Mouse (Mus musculus): ENCODE data around the gene Pigk.

The Pigk gene

DNA sequence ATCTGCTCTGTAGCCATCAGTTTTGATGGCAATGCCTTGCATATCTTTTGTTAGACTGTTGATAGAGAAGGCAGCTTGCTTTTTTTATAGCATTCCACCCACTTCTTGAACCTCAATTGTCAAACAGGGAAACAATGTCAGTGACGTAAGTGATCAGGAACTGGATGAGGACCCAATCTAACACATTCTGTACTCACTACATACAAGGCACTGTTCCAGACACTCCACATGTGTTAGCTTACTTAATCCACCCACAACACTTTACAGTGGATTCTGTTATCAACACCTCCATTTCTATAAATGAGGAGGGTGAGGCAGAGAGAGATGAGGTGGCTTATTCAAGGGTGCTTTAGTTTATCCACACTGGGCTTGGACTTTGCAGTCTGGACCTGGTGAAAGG lies 124.0 kb downstream of the Pigk start:
- no peak for DNase-seq (ENCODE audit: low read depth, low spot score)

DNA sequence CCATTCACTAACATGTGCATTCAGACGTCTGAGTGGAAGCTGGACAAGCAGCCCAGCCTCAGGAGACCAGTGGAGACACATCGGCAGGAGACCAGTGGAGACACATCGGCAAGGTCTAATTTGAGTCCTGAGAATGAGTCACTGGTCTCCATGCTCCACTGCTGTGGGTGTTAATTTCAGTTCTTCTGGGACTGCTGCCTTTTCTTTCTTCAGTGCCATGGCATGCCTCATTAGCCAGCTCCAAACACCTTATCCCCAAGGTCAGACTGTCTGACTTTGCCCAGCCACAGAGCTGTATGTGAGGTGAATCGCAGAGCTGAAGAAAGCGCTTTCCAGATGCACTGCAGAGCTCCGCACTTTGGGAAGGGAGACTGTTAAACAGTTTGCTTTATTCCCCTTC lies 127.4 kb downstream of the Pigk start:
- no peak for DNase-seq (ENCODE audit: low read depth, low spot score)

DNA sequence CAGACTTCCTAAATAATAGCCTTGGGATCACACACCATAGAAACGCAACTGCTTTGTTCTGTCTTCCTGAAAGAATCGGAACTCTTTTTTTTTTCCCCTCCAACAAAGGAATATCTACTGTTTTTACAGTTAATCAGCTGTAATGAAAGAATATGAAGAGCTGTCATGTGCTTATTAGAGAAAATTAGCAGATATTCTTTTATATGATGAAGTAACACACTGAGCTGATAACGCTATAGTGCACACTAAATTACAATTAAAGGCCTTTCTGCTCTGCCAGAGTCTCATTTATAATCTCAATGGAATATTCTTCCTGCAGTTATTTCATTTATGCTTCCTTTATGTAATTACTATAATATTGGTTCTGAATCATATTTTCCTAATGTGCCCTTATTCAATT lies 128.7 kb downstream of the Pigk start:
- no peak for DNase-seq (ENCODE audit: low read depth, low spot score)

DNA sequence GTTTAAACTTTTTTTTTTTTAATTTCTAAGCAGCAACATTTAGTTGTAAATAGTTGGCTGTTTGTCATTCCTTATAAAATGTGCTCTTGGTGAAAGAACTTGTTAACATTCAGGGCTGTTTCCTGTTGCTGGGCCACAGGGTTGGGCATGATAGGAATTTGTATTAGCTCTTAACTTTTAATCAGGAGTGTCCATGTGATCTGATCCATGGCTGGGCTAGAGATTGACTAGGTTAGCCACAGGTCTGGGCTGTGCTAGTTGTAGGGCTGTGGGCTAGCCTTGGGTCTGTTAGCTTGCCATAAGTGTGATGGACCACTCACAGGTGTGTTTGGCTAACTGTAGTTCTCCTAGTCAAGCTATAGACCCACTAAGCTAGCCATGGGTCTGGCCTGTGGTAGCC lies 130.0 kb downstream of the Pigk start:
- no peak for DNase-seq (ENCODE audit: low read depth, low spot score)

DNA sequence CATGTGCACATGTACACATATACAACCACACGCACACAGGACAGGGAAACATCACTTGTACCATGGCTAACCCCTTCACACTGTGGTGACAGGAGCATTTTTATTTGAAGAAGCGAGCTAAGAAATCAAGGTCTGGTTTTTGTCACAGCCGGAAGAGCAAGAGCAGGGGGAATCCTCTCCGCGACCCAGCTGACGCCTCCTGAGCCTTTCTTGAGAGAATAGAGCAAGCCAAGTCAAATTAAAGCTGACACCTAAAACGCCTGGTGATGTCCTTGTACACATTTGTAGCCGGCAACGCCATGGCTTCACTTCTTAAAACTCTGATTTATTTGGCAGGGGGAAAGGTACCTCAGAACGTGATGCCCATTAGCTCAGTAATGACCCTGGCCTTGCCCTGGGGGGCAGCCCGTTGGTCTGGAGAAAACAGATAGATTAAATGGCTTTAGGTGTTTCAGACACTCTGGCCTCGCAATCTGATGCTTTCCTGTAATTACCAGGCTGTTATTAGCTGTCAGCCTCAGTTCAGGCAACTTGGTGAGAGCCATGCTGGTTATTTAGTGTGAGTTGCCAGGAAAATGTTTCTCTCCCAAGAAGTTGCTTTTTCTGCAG lies 141.2 kb downstream of the Pigk start:
- DNase-seq (ENCODE audit: low read depth, low spot score) = no peak

DNA sequence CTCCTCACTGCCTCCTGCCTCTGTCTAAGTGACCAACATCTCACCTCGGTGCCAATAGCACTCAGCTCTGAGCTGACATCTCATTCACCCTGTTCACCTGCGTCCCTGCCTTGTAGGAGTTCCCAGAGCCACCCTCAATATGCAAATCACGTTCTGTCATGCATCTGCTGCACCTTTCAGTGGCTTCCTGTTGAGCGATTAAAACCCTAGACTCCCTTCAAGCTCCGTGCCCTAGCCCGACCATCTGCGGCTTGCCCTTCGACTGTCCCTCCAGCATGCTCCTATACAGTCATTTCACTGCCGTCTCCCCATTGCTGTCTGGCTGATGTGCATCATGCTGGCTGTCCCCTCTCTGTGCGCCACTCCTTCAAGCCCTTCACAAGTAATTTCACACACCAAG lies 142.2 kb downstream of the Pigk start:
- DNase-seq (ENCODE audit: low read depth, low spot score) = no peak

DNA sequence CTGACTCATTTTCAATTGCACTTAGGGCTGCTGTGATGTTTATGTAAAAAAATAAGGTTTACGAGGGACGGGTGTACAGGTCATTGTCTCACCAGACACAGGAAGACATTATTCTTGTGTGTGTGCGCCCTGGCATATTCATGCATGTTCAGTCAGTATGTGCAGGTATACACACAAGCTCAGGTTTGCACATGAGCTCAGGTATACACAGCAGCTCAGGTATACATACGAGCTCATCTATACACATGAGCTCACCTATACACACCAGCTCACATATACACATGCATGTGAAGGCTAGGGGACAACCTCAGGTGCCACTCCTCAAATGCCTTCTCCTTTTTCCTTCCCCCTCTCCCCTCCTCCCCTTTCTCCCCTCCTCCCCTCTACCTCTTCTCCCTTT lies 147.6 kb downstream of the Pigk start:
- DNase-seq (ENCODE audit: low read depth, low spot score) = no peak

DNA sequence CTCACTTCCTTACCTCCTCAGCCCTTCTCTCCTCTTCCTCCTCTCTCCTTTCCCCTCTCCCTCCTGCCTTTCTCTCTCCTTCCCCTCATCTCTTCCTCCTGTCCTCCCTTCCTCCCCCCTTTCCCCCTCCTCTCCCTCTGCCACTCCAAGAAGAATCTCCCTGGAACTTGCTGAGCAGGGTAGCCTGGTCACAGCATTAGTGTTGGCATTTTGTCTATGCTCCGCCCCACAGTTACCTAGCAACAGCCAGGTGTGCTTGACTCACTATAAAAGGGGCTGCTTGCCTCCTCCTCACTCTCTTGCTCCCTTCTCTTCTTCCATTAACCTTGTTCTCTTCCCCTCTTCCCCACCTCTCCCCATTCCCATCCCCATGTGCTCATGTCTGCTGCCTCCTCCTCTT lies 148.1 kb downstream of the Pigk start:
- DNase-seq (ENCODE audit: low read depth, low spot score) = no peak

DNA sequence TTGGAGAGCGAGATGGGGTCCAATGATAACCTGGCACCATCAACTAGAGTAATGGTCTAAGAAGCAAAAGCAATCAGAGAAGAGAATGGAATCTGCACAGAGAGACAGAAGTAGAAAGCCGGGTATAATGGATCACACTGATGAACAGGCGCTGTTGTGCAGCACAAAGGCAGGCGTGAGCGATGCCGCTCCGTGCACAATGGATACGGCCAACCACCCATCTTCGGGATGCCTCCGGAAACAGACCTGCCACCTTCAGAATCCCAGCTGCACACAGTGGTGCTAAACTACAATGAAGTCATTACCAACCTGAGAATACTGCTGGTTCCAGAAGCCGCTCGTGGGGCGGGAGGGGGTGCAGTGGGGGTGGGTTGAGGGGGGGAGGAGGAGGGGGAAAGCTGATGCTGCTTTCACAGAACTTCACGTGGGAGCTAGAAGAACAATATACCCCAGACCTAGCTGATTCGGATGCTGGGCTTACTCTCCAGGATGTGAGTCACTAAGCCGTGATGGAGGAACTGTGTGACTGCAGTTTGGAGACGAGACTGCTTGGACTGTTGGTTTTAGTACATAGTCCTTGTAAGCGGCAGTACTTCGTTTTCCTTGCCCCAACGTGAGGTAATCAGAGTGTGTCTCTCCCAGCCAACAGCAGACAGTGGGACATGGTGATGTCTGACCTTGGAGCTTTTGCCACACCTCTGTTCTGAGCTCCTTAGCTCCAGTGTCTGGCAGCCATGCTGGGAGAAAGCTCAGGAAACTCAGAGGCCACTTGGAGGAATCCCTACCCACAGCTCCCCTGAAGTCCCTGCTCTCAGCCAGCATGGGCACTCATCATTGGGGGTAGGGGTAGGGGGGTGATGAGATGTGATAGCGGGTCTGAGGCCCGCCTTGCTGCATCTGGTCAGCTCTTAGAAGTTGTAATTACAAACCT lies 152.4 kb downstream of the Pigk start:
- DNase-seq (ENCODE audit: low read depth, low spot score) = no peak

DNA sequence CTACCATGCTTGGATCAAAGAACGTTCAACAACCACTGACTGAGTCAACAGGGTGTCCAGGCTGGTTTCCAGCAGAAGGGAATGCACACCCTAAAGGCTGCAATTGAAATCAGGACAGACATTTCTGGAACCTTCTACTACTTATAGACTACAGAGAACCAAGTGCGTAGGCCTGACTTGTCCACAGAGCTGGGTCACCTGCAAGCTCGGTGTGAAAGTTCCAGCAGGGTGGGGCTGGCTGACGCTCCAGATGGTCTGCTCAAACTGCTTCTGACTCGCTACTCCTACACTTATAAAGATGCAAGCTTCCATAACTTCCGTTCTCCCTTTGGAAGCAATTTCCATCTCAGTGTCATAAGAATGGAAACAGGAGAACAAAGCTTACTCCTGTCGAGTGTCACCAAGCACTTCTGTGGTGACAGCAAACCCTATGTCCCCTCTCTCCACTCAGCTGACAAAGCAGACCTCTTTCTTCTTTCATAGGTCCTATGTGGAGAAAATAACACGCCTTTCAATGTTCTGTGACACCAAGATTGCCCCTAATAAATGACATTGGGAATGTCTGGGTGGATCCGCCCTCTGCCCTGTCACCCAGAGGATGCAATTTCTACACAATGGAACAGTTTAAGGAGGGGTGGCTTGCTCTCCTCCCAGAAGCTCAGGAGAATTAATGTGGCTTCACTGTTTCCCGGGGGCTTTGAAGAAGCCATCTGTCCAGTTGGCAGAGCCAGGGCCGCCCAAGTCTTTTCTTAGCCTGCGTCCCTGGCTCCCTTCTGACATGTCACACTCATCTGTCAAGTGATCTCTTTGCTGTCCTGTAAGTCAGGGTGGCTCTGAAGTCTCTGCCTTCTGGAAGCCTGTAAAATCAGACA lies 154.0 kb downstream of the Pigk start:
- DNase-seq (ENCODE audit: low read depth, low spot score) = no peak

DNA sequence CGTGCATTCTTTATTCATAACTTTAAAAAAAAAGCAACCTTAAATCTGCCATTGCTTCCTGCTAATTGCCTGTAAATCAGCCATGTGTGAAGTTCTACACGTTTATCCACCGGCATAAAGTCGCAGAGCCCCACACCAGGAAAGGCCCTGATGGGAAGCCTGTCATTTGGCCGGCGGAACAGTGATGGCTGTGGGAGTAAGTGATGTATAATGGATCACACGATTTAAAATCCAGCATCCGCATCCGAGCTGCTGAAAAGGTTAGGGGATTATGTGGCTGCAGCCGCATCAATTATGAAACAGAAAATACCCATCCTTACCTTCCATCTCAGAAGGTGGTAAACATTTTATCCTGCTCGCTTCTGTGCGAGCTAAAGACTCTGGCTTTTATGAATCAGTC lies 158.2 kb downstream of the Pigk start:
- DNase-seq (ENCODE audit: low read depth, low spot score) = no peak

DNA sequence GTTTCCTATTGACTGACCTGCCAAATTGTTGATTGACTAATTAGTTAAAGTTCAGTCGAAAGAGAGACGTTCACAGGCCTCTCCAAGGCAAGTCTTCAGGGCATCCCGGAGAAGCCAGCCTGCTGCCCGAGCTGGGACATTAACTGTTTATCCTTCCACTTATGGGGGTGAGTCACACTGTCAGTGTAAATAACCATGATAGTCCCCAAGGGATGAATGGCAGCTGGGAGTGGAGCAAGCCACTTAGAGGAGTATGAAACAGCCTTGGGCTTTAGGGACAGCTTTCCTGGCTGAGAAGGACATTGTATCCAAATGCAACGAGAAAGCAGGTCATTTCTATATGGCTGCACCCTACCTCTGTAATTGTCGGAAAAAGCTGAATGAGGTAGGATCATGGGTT lies 158.7 kb downstream of the Pigk start:
- DNase-seq (ENCODE audit: low read depth, low spot score) = no peak

DNA sequence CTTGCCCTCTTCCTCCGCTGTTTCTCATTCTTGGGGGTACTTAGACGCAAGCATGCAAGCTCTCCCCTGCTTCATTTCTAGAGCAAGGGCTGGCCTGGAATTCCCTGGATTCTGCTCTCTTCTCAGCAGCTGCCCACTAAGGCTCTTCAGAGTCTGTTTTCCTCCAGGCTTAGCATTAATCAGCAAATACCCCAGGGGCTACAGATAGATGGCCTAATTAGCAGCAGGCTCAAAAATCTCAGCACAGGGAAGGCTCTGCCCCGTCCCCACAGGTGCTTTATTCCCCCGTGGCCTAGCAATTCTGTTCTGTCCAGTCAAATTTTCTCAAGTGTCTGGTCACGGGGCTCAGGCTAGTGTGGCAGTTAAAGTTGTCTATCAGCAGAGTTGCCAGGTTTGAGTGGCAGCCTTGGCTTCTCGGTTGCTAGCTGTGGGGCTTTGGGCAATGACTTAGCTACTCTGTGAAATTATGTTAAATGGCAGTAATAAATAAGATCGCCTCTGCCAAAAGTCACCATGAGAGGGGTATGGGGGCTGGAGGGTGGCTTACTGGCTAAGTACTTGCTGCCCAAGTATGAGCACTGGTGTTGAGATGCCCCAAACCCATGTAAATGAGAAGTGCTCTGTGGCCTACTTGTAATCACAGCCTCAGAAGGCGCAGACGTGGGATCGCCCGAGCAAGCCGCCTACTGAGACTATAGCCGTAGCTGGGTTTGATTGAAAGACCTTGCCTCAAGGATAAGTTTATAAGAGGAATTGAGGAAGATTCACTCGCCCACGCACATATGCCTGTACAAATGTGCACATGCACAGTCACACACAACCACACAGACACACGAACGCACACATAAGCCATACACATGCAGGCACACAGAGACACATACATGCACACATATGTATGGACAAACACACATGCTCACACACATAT lies 160.8 kb downstream of the Pigk start:
- no peak for DNase-seq (ENCODE audit: low read depth, low spot score)

DNA sequence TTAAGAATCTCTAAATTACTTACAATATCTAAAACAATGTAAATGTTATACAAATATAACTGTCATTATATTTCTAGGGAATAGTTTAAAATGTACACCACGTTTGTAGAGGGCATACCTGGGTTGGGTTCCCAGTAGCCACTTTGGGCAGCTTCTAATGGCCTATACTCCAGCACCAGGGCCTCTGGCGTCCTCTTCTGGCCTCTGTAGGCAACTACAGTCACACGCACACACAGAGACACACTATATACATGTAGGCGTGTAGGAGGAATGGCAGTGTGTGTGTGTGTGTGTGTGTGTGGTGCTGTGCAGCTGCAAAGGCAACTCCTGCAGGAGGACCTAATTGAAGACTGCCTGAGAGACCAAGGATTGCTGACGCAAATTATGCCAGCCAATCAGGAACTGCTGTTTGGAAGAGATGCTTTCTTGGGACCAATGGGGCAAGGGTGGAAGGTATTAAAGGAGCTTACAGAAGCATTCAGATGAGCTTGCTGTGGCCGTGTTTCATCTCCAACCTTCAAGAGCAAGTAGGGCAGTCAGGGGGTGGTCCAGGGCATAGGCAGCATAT lies 161.9 kb downstream of the Pigk start:
- DNase-seq (ENCODE audit: low read depth, low spot score) = no peak

DNA sequence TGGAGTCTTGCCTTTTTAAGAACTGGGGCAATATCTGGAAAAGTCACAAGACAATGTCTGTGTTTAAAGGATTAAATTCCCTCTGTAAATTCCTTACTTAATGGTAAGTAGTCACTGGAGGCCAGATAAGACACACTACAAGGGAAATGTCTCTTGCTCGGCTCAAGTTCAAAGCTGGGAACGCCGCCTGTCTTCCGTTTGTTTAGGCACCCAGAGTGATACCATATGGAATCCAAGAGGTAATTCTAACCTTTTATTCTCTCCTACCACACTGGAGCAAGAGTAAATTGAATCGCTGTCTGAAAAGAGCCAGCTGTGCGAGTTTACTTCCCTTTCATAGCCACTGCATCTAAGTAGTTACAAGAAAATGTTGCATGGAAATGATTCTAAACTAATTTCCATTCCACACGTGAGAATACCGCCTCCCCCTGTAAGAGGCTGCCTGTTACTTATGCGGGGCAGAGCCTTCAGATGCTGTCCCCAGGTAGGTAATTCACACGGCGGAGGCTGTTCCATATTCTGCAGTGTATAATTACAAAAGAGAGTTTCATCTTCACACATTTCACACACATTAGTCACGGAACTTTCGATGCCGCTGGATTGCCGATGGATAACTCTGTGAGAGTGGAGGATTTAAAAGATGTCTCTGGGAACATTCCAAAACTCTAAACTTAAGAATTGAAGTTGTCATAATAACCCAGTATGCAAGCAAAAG lies 166.4 kb downstream of the Pigk start:
- no peak for DNase-seq (ENCODE audit: low read depth, low spot score)

DNA sequence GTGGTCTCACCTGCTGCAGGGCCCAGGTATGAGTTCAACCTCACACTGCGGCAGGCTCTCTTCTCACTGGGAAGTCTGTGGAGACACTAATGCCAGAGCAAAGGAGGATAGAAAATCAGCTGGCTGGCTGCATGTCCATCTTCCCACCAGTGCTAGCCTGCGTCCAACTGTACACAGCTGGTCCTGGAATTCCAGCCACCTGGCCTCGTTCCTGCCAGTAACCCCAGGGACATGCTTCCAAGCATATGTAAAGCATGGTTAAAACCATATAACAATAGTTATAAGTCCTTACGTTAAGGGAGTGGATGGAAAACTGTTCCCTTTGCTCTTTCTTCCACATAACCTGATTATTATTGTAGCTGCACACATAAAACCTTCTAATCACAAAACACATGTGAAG lies 167.8 kb downstream of the Pigk start:
- DNase-seq (ENCODE audit: low read depth, low spot score) = no peak

DNA sequence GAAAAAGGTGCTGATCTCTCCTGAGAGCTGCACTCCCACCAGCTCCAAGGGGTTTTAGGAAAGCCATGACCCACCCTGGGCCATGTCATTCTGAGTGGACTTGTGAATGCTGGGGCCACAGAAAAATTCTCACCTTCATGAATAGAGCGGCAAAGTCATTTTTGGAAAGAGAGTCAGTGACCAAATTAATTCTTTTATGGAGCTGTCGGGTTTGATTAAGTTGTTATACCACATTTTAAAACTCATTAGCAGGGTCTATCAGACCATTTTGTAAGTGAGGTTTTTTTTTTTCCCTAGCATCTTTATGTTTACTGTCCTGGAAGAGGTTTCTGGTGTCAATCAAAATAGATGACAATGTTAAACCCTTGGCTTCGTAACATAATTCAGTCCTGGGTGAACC lies 169.7 kb downstream of the Pigk start:
- DNase-seq (ENCODE audit: low read depth, low spot score) = no peak

DNA sequence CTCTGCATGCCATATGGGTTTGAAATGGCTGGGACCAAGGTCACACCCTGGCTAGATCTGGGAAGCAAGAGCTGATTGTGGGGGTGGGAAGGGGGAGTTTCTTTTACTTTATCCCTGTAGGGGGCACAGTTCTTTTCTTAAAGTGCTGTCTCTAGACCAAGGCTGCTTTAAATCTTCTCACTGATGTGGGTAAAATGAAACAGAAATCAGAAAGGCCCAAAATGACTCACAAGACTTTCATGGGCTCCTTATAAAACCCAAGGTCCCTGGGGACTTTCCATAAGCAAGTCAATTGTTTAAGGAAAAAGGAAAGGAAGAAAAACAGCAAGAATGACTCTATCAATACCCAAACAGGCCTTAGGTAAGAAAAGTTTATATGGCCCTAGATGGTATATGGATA lies 172.8 kb downstream of the Pigk start:
- DNase-seq (ENCODE audit: low read depth, low spot score) = no peak

DNA sequence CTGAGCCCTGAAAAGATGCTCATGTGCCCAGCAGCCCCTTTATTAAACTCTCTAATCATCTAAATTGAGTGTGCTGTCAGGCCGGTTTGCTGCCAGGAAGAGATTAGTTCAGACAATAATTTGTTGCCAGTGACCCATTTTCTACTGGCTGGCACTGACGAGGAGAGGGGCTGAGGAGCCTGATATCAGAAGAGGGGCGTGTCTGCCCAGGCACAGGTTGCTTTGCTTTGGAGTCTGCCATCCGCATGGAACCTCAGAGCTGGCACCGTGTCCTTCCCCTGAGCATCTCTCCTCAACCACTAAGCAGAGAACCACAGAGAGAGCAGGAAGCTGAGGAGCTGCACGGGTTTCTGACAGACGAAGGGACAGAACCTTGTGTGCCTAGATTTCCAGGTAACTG lies 174.2 kb downstream of the Pigk start:
- DNase-seq (ENCODE audit: low read depth, low spot score) = no peak

DNA sequence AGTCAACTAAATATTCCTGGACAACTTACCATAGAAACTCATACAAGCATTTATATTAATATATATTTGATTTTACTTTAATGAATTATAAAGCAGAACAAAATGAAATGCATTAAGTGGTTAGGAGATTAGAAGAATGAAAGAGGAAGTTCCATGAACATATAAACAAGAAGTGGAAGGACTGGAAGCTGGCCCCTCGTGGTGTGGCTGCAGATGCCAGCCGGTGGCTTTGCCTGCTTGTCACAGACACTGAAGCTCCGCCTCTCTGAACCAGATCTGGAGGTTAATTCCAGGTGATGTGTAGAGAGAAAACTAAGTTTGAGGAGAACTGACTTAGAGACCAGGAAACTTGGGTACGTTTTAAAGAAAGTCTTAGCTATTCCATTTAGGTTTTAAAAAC lies 181.0 kb downstream of the Pigk start:
- no peak for DNase-seq (ENCODE audit: low read depth, low spot score)
